Mouse (Mus musculus): ENCODE measurements around the gene Nod2.

GRCm38 (mm10) chr8:88605361-88606040, 41.6 kb upstream of the Nod2 start:
- TF ChIP-seq POLR2A (IDR thresholded peaks at IDR 0.05; ENCODE audit: insufficient read depth, low read depth, low read length): no peak
- no peak for TF ChIP-seq CTCF (IDR thresholded peaks at IDR 0.05)

Measured in heart, adult 2 months (tissue).